Mouse (Mus musculus): ENCODE measurements around the gene Tmem9b. TPM values are rescaled to one million over a fixed set of nuclear protein-coding genes. Genes with fewer than 3 reads are reported as not detected.

The Tmem9b gene
- polyA plus RNA-seq (2015; fragmentation: Nextera tagmentation; extraction: Ambion mirVana): 70.3 and 74.9 TPM in 2 replicates

DNA sequence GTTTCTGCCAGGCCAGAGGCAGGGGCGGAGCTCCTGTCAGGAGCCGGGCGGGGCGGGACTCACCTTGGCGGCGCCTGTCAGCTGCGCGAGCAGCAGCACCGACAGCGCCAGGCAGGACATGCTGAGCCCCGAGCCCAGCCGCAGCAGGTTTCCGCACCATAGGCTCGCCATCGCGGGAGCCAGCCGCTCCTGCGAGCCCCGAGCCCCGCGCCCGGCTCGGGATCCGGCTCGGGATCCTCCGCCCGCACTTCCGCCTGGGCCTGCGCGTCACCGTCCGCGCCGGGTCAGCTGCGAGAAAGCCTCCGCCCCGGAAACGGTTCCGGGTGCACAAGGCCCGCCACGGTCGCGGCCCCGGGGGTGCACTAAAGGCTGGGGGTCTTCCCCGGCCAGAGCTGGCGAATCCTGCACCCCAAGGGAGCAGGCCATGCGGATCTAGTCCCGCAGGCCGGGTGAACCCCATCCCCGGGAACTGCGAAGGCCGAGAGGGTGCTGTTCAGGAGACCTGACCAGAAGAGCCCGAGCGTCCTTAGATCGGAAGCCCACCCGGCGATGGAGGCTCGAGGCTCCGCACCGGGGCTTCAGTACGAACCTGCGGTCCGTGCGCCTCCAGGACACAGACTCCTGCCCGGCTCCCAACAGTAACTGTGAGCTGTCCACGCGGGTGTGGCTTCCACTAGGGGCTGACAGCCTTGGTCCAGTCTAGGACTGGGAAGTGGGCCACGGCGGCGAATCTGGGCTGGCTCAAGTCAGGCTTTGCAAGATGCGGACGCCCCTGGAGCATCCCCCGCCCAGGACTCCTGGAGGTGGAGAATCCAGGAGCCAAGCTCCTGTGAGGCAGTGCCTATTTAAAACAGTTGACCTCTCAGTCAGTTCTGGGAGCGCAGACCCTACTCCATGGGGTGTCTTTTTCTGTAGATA lies at the start of gene Tmem9b:
Gene Tmem9b (minus strand): TSS at position 868 of the 918 bp plus-strand sequence.
- DNase-seq (ENCODE audit: low spot score): peak; percentile 85

DNA sequence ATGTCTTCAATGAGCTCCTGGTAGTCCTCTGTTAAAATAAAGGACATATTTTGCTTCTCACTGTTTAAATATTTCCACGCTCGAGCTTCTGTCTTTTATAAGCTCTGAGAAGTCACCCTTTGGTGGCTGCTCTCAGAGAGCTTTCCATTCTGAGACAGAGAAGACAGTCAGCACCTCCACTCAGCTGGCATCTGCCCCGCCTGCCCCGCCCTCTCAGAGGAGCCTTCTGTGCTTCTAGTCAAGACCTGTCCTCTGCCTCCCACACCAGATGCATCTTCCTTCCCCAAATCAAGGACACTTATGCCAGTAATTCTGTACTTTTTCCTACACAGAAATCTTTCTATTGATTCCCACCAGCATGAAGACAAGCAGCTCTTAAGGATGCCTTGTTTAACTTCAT lies 48.0 kb upstream of the Tmem9b start:
- DNase-seq (ENCODE audit: low spot score): no peak

DNA sequence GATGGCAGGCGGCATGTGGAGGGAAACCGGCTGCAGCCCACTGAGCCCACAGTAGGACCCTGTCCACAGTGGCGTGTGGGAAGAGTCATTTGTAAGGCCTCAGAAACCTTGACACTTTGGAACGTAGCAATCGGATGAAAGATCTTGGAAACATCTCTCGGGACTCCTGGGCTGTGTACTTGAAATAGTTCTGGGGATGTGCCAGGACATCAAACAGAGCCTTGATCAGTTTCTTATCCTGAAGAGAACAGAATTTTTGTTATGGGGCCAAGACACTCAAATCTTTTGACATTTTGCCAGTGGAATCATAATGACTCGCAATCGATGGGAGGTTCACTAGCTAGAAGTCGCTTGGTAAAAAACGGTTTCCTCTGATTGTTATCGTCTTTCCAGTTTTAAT lies 46.5 kb upstream of the Tmem9b start:
- DNase-seq (ENCODE audit: low spot score): no peak

DNA sequence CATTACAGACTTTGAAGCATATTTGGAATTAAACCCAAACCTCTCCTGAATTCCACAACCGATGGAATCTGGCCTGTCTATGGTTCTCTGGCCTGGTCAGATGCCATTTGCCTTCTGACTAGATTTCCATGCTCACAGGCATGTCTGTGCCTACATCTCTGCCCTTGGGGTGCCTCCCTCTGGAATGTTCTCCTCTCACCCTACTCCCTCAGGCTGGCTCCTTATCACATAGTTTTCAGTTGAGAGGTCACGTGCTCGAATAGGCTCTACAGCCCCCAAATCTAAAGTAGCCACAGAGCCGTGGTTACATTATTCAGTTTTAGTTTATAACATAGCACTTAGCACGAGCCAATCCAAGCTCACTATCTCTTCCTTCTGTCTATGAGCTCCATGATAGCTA lies 42.9 kb upstream of the Tmem9b start:
- DNase-seq (ENCODE audit: low spot score): no peak

DNA sequence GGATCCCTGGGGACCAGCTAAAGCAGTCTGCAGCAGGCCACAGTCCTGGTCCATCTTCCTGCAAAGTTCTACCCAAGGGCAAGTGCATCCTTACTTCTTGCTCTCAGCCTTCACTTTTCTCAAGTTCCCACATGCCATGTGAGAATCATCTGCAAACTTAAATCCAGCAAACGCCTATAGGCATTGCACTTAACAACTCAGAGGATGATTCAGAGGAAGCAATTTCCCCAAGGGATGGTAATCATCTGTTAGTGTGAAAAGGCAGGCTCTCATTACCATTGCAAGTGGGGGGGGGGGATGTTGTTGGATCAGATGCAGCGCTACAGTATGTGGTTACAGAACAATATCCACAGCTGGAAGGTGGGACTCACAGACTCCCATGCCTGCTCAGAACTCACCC lies 41.9 kb upstream of the Tmem9b start:
- DNase-seq (ENCODE audit: low spot score): no peak

DNA sequence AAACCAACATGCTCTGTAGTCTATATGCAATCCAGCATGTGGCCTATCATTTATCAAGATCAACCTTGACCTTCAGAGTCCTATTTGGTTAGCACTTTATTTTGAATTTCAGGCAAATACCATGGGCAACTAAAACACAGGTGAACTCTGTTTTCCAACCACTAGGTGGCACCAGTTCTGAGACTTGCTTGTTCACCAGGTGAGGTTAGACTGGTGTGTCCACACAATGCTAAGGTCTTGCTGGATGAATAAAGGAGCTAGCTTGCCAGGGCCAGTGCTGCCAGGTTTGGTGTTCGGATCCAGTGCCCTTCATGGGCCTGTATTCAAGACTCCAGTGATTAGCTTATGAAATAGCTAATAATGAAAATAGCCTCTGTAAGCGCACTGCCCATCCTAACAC lies 40.1 kb upstream of the Tmem9b start:
- peak; percentile 51 for DNase-seq (ENCODE audit: low spot score)

DNA sequence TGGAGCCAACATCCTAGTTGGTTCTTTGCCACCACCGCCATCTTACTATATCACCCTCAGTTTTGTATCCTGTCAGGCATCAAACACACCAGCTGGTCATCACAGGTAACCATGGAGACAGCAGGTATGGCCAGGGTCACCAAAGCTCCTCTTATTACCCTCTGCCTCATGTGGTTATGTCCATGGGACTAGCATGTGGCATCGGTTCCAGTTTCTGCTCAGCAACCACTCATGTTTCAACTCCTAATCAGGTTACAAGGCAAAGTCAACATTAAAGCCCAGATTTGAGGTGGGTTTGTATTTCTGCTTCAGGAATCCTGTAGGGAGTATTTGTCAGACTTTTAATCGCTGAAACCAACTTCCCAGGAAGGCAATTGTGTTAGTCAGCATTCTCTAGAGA lies 38.1 kb upstream of the Tmem9b start:
- DNase-seq (ENCODE audit: low spot score): no peak

DNA sequence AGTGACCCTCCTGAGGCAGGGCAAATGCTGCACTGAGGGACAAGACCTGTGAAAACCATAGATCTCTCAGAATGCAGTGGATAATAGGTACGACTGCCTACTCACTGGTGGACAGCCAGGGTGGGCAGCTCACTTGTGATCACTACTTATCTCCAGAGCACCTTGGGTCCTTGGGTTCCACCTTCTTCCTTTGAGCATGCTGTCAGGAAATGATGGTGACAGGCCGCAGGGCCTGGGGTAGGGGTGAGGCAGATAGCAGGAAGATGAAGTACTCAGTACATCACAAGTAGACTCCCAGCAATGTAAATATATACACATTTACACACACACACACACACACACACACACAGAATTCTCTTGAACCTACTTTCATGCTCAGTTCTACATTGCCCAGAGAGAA lies 35.2 kb upstream of the Tmem9b start:
- no peak for DNase-seq (ENCODE audit: low spot score)

DNA sequence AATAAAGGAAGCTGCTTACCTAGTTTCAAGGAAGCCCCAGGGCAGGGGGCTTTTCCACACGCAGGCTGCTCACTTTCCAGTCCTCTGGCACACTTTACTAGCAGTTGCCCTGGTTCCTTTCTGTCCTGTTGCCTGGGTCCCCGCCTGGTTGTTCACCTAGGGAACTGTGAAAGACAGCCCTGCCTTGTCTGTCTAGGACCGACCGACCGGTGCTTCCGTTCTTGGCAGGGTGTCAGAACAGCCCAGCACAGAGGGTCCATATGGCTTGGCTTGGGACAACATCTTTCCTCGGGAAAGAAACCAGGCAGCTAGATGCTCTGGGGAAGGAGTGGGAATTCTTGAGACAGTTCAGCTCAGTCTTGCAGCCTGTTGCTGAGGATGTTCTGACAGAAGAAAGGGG lies 30.6 kb upstream of the Tmem9b start:
- DNase-seq (ENCODE audit: low spot score): no peak

DNA sequence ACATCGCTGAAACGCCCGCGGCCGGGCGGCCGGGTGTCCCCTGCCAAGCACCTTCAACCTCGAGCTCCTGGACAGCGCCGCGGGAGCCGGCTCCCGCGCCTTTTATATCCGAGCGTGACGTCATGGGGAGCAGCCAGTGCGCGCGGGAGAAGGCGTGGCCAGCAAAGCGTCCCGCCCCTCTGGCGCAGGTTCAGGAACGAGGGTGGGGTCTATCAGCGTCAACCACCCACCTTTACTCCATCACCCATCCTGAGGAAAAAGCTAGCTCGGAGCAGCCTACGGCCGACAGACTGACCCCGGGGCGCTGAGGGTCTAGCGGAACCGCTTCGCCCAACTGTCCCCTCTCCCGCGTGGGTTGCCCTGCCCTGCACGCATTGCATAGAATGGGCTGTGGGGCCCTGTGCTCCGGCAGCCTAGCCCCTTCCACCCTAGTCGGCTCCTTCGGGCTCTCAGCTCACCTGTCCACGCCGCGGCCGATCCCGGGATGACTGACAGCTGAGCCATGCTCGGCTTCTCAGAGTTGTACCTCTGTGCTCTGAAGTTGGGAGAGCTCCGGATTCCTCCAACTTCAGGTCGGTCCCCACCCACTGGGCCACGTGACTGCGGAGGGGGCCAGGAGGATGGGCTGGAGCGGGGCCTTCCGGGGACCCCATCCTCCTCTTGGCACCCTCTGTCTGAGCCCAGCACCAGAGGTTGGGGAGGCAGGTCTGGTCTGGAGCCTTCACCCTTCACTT lies 29.0 kb upstream of the Tmem9b start, which contains the start of gene Nrip3:
Gene Nrip3 (minus strand): TSS at position 556 of the 734 bp plus-strand sequence.
- DNase-seq (ENCODE audit: low spot score): peak; percentile 56

DNA sequence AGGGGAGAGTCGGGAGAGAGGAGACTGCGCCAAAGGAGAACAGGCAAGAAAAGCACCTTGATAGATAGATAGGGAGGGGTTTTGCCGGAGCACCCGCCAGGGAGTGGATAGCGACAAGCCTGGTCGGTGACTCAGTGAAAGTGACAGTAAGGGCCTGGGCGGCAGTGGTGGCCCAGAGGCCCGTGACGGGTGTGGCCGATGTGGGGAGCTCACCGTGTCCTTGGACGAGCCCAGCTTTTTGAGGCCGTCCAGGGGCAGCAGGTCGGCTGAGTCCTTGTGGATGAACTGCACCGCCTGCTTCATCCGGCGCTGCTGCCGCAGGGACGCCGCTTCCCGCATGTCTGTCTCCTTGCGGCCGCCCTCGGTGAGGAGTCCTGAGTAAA lies 28.4 kb upstream of the Tmem9b start:
- DNase-seq (ENCODE audit: low spot score): no peak

DNA sequence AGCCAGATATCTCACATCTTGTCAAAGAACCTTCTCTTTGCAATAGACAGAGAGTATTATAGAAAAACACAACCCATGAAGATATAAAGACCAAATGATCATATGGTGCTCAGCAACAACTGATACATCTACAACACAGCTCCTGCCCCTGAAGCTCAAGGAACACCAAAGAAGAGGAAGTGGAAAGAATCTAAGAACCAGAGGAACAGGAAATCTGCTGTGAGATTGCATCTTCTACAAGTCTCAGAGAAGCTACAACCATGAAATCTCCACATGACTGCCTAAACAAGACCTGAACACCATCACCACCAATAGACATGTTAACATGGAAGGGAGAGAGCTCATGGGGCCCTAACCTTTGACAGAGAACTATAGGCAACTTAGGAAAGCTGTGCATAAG lies 19.6 kb upstream of the Tmem9b start:
- no peak for DNase-seq (ENCODE audit: low spot score)

DNA sequence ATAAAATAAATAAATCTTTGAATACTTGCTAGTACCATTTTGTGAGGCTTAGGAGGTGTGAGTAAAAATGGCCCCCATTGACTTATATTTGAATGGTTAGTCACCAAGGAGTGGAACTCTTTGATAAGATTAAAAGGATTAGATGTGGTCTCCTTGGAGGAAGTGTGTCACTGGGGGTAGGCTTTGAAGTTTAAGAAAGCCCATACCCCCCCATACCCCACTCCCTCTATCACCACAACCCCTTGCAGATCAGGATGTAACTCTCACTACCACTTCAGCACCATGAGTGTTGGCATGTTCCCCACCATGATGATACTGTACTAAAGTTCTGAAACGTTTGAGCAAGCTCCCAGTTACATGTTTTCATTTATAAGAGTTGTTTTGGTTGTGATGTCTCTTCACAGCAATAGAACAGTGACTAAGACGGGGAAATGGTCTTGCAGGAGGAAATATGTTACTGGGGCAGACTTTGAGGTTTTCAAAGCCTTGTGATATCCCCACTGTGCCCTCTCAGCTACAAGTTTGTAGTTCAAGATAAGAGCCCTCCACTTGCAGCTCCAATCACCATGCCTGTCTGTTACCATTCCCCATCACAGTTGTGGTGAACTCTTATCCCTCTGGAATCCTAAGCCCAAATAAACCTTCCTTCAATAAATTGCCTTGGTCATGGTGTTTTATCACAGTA lies 16.2 kb upstream of the Tmem9b start:
- no peak for DNase-seq (ENCODE audit: low spot score)

DNA sequence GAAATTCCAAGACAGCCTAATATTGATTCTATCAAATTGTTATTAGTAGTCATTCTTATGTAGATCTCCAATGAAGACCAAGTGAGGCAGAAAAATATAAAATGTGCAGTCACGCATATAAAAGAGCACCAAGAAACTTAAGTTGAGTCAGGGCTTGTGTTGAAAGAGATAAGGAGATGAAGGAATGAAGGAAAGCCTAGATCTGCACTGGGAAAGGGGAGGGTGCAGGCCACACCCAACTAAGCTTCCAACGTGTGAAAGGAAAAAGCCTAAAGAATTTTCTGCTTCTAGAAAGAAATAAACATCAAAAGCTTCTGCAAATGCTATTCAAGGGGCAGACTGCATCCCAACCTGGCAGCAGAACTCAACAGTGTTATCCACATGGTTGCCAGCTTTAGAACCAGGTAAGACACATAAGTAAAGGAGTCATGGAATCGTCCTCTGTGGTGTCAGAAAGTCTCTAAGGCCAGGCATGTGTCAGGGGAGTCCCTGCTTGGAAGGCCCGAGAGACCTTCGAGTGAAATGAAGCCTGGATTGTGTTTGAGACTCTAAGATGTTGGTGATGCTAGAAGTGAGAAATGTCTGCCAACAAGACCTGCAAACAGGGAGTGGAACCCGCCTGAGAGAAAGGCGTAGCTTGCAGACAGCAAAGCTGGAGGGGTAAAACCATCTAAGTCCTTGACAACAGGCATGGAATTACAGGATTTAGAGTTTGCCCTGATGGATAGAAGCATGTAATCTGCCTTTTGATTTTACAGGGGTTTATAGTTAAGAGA lies 15.1 kb upstream of the Tmem9b start:
- no peak for DNase-seq (ENCODE audit: low spot score)

DNA sequence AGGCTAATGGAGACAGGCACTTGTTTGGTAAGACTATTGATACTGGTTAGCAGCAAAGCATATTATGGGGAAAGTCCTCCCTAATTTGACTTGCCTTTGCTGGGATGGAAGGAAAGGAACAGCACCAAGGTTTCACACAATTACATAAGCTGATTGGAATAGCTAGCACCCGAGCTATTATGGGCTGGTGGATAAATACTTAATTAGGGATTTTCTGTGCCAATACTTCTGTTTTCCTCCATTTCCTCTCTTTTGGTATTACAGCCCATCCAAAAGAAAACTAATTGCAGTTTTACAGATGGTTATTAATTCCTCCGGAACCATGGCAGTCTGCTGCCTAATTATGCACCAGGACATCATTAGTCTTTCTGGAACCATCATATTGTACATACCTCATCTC lies 11.3 kb upstream of the Tmem9b start:
- DNase-seq (ENCODE audit: low spot score): no peak

DNA sequence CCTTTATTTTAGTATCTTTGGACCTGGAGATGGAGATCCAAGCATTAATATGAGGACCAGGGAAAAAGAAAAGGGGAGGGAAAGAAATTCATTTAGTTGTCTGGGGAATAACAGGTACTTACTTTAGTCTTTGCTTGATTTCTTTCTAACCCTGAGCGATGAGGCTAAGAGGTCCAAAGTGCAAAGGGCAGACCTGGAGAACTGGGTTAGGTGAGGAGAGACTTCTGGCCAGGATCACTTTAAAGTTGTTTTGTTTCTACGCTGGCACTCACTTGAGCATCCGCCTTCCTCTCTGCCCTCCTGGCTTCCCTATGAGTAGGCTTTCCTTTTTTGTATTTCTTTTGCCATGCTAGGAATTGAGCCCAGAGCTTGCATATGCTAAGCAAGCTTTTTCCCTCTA lies 3.6 kb upstream of the Tmem9b start:
- no peak for DNase-seq (ENCODE audit: low spot score)

DNA sequence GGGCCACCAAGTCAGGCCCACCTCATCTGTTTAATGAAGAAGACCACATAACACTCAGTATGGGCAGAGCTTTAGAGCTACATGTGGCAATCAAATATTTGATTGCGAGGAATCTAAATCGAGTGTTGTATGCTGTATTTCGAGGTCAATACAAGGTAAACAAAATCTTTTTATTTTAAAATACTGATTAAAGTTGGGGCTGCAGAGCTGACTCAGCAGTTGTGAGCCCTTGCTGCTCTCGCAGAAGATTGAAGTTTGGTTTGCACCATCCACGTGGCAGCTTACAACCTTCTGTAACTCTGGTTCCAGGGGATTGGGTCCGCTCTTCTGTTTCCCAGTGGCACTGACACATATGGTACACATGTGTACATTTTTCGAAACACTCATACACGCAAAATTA lies 1.4 kb upstream of the Tmem9b start:
- no peak for DNase-seq (ENCODE audit: low spot score)

DNA sequence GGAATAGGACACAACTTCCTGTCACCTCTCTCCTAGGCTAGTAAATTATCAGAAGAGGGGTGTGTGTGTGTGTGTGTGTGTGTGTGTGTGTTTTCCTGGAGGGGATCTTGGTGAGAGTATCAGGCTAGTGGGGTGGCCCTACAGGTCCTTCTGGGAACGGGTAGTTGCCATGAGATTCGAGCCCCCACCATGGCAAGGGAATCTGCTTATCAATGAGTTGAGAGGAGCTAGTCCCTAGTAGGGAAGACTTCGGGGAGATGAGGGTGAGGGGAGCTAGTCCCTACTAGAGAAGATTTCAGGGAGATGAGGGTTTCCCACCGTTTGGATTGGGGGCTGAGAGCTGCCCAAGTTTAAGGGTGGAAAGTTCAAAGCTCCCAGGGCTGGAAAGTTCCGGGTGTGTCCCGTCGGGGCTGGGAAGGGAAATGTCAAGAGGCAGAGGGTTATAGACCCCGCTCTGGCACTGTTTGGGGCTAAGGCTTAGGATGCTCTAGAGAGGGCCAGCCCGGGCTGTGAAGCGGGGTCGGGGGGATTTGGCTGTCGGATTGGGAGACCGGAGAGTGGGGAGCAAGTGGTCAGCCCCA lies 1.2 kb downstream of the Tmem9b start:
- no peak for DNase-seq (ENCODE audit: low spot score)

DNA sequence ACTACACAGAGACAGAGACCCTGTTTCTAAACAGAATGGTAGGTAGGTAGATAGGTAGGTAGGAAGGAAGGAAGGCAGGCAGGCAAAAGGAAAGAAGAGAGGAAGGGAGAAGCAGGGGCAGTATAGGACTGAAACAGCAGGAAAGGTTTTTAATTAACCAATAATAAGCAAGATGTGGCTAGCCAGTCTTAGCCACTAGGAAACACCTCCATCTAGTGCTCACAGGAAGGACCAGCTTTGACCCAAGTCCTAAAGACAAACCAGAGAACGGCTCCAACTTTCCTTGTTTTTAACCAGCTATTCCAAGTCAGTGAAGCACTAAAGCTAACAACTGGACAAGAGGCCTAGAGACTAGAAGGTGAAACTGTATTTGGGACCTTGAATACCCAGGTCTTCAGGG lies 4.9 kb downstream of the Tmem9b start:
- DNase-seq (ENCODE audit: low spot score): no peak

DNA sequence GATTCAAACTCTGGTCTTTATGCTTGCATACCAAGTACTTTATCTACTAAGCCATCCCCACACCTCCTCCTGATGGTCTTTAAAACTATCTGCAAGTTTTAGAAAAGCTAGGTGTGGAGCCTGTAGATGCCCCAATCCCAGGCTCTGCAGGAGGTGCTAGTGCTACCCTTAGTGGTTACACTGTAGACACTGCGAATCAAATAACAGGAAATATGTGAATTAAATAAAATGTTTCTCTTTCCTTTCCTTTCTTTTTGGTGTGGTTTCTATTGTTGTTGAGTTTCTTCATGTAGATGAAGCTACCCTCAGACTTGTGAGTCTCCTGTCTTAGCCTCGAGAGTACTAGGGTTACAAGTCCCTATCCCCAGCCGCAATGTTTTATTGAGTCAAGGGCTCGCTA lies 11.0 kb downstream of the Tmem9b start:
- no peak for DNase-seq (ENCODE audit: low spot score)

DNA sequence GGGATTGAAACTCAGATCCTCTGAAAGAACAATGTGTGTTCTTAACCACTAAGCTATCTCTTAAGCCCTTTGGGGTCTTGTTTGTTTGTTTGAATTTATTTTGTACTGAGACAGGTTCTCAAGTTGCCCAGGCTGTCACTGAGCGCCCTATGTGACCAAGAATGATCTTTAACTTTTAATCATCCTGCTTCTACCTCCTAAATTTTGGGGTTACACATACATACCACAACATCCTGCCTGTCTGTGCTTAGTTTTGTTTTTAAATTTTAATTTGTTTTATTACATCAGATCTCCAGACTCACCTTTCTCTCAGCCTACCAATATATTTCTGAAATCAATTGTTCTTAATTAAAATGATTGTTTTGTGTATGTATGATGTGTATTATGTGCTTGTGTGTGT lies 11.6 kb downstream of the Tmem9b start:
- no peak for DNase-seq (ENCODE audit: low spot score)

Data from thymus, postnatal 0 days (tissue).